Mouse (Mus musculus) intestine, embryonic 14.5 days (tissue): ENCODE results near the gene Gm47995. TPM values are rescaled to one million over a fixed set of nuclear protein-coding genes. Genes with fewer than 3 reads are reported as not detected.
"Not testable (repeated sequence)": the region's sequence is repeated elsewhere in the genome, so short reads cannot be mapped to it uniquely, and the experiment has no call there.

Source experiments
- ATAC-seq: fragments of 200-750 bp; cut with Nextera tagmentation; replicated peaks from 2 replicates; pipeline ENCODE4 v1.8.0; 2017; ENCODE audit warnings: low read depth, moderate number of reproducible peaks, moderate TSS enrichment, moderate library complexity; ENCODE audit not compliant: low FRiP score, low TSS enrichment
- DNase-seq: peaks from one replicate; pipeline ENCODE4 v3.0.0-alpha.2; 2018; ENCODE audit warnings: low spot score
- H3K27ac ChIP-seq: fragments of 300-500 bp; sonication (generic); 2 replicates; pipeline ENCODE4 v1.5.1; 2014; ENCODE audit warnings: low read depth, mild to moderate bottlenecking, control low read depth
- H3K27me3 ChIP-seq: fragments of 300-500 bp; sonication (generic); replicated peaks from 2 replicates; pipeline ENCODE4 v1.6.1; 2014; ENCODE audit warnings: low read length, control low read depth; ENCODE audit not compliant: control insufficient read depth, insufficient read depth
- H3K36me3 ChIP-seq: fragments of 300-500 bp; sonication (generic); 2 replicates; pipeline ENCODE4 v1.6.1; 2014; ENCODE audit warnings: low read length, control low read depth; ENCODE audit not compliant: control insufficient read depth, insufficient read depth
- H3K4me1 ChIP-seq: fragments of 300-500 bp; sonication (generic); replicated peaks from 2 replicates; pipeline ENCODE4 v1.6.1; 2014; ENCODE audit warnings: low read length, control low read depth, mixed read lengths; ENCODE audit not compliant: control insufficient read depth, insufficient read depth
- H3K4me2 ChIP-seq: fragments of 300-500 bp; sonication (generic); 2 replicates; pipeline ENCODE4 v1.6.1; 2014; ENCODE audit warnings: low read length
- H3K4me3 ChIP-seq: fragments of 300-500 bp; sonication (generic); 2 replicates; pipeline ENCODE4 v1.5.1; 2014; ENCODE audit warnings: low read depth, low read length, control low read depth, mixed read lengths
- H3K9ac ChIP-seq: fragments of 300-500 bp; sonication (generic); 2 replicates; pipeline ENCODE4 v1.6.1; 2014; ENCODE audit warnings: mild to moderate bottlenecking, low read length
- H3K9me3 ChIP-seq: fragments of 300-500 bp; sonication (generic); 2 replicates; pipeline ENCODE4 v1.6.1; 2016; ENCODE audit warnings: low read length, control low read depth; ENCODE audit not compliant: control insufficient read depth
- WGBS: fragments of 180-500 bp; shearing (Covaris S2); extraction: QIAGEN DNeasy Blood & Tissue Kit; methylation state at CpG from one replicate; pipeline ENCODE4 v1.1.7; 2014; 5-methylcytosine and 5-hydroxymethylcytosine counted together
- polyA plus RNA-seq: library from polyadenylated mRNA; unstranded; fragments of >200 nt; fragmentation: Nextera tagmentation; extraction: Ambion mirVana; gene quantifications from 2 replicates; pipeline ENCODE4 v1.2.1, GENCODE M21; 2014

The Gm47995 gene
- polyA plus RNA-seq: 0.23 TPM in 1 of 2 replicates, not detected in the other

- 58% methylated on average over 2 of the region's 4 CpGs for WGBS
Measured at GRCm38 (mm10) chr1:151198120-151198519, at the start of gene Gm47995. TSS of gene Gm47995 (plus strand) at chr1:151198448.

DNA sequence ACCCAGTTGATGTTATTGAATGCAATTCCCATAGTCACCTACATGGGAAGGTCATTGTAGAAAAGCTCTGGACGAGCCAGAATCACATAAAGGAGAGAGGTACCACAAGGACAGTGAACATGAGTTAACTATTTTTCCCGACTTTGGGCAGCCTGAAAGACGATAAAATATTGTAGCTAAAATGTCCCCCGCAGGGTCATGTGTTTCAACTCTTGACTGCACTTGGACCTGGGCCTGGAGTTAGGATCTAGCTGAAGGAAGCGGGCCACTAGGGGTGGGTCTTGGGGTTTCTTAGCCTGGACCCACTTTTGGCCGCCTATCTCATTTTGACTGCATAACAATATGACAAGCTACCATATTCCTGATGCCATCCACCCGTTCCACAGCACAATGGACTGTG, 48.0 kb upstream of the Gm47995 start:
- Histone ChIP-seq H3K9ac (no peak overlapping the region), H3K9me3 (no peaks in the 10 kb centered on the region), H3K4me3 (no peak overlapping the region), H3K27me3 (no peaks in the 10 kb centered on the region), H3K4me2 (no peak overlapping the region), H3K27ac (no peak overlapping the region), H3K4me1 (no peaks in the 10 kb centered on the region), H3K36me3 (no peaks in the 10 kb centered on the region)
- ATAC-seq: no peak
- no peak for DNase-seq
- WGBS: 94% methylated on average over 7 of the region's 7 CpGs

More at GRCm38 (mm10) chr1:151198120-151198519, at the start of gene Gm47995:
- H3K4me3 ChIP-seq, H3K4me1 ChIP-seq, H3K27ac ChIP-seq, H3K9ac ChIP-seq, H3K36me3 ChIP-seq, H3K9me3 ChIP-seq, H3K27me3 ChIP-seq, ATAC-seq, H3K4me2 ChIP-seq, DNase-seq: not testable (repeated sequence)

- H3K9ac ChIP-seq: no peak overlapping the region
- H3K27ac ChIP-seq: no peak overlapping the region
- ATAC-seq (no peak), DNase-seq (no peak)
- H3K4me3 ChIP-seq: no peak overlapping the region
- H3K36me3 ChIP-seq: no peaks in the 10 kb centered on the region
- no peaks in the 10 kb centered on the region for H3K4me1 ChIP-seq
- H3K27me3 ChIP-seq: no peaks in the 10 kb centered on the region
- H3K9me3 ChIP-seq: no peaks in the 10 kb centered on the region
- no peak overlapping the region for H3K4me2 ChIP-seq
- WGBS: 70% methylated on average over 2 of the region's 2 CpGs
Measured at GRCm38 (mm10) chr1:151151089-151151488, 47.2 kb upstream of the Gm47995 start.

- Histone ChIP-seq H3K36me3 (no peaks in the 10 kb centered on the region), H3K4me1 (no peaks in the 10 kb centered on the region), H3K27ac (no peak overlapping the region), H3K9ac (no peak overlapping the region), H3K4me3 (no peak overlapping the region), H3K9me3 (no peaks in the 10 kb centered on the region), H3K27me3 (no peaks in the 10 kb centered on the region), H3K4me2 (no peak overlapping the region)
- ATAC-seq: no peak
- 73% methylated on average over 6 of the region's 6 CpGs for WGBS
- DNase-seq: no peak
Measured at GRCm38 (mm10) chr1:151153056-151153652, 45.1 kb upstream of the Gm47995 start.

DNA sequence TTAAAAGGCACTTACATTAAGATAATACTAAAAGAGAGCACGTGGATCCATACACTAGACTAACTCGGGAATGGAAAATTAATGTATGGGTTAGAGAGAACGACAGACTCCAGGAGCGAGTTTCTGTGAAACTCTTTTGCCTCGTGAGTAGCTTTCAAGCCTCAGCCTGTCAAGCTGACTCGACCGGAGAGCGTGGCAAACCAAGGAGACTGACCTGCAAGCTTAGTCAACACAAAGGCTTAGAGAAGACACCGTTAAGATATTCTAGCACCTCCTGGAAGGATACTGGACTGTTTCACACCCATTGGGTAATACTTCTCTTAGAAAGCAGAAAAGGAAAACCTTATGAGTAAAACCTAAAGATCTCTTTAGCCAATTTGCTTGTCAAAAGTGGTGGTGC, 44.1 kb upstream of the Gm47995 start:
- ATAC-seq, DNase-seq, H3K27me3 ChIP-seq, H3K4me1 ChIP-seq, H3K27ac ChIP-seq, H3K9me3 ChIP-seq, H3K4me2 ChIP-seq, H3K36me3 ChIP-seq, H3K4me3 ChIP-seq, H3K9ac ChIP-seq: not testable (repeated sequence)
- 93% methylated on average over 9 of the region's 9 CpGs for WGBS

DNA sequence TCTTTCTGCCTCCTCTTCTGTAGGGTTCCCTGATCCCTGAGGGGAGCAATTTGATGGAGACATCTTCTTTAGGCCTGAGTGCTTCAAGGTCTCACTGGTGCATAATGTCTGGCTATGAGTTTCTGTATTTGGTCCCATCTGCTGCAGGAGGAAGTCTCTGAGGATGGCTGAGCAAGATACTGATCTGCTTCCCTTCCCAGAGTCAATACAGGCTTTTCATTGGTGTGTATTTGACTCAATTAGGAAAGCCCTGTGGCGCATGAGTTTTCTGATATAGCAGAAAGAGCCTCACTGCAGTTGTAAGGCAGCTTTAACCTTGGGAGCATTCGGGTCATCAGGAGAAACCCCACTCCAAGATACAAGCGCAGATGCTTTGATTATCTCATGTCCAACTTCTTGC, 42.1 kb upstream of the Gm47995 start:
- WGBS: 89% methylated on average over 3 of the region's 3 CpGs
- H3K9me3 ChIP-seq: no peaks in the 10 kb centered on the region
- DNase-seq (no peak), ATAC-seq (no peak)
- H3K36me3 ChIP-seq: no peaks in the 10 kb centered on the region
- no peaks in the 10 kb centered on the region for H3K4me1 ChIP-seq
- H3K27ac ChIP-seq: no peak overlapping the region
- H3K9ac ChIP-seq: no peak overlapping the region
- no peaks in the 10 kb centered on the region for H3K27me3 ChIP-seq
- H3K4me2 ChIP-seq: no peak overlapping the region
- H3K4me3 ChIP-seq: no peak overlapping the region

DNA sequence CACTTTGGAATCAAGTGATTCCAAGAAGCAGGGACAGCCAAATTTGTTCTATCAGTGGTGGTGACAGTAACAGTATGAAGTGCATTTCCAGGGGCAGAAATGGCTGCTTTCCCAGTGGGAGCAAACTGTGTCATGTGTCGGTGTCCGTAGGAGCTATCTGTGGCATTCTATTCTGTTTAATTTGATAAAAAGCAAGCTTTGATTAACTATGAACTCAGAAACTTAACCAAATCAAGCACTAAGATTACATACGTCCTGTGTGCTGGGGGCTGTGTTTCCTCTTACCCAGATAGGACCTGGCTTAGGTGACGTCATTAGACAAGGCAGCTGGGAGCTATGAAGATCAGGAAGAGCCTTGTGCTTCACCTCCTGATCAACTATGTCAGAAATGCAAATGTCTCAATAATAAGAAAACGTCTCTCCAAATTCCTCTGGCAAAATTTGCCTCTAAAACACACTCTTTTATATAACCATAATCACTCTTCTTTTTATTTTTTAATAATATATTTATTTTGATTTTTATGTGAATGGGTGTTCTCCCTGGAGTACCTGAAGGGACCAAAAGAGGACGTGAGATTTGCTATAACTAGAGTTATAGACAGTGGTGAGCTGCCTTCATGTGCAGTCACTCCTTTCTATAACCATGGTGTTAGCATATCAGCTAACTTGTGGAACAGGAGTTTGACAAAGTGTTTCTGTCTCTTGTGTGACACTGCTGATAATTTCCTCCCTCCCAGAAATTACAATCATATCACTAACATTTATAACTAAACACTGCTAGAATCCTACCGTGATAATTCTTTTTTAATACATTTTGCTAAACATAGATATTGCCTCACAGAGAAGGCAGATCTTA, 41.2 kb upstream of the Gm47995 start:
- no peak overlapping the region for H3K4me2 ChIP-seq
- ATAC-seq (no peak), DNase-seq (no peak)
- no peaks in the 10 kb centered on the region for H3K36me3 ChIP-seq
- H3K4me3 ChIP-seq: no peak overlapping the region
- H3K27ac ChIP-seq: no peak overlapping the region
- H3K4me1 ChIP-seq: no peaks in the 10 kb centered on the region
- H3K9ac ChIP-seq: no peak overlapping the region
- no peaks in the 10 kb centered on the region for H3K9me3 ChIP-seq
- 70% methylated on average over 7 of the region's 7 CpGs for WGBS
- H3K27me3 ChIP-seq: no peaks in the 10 kb centered on the region

- Histone ChIP-seq H3K27me3 (no peaks in the 10 kb centered on the region), H3K36me3 (no peaks in the 10 kb centered on the region), H3K4me1 (no peaks in the 10 kb centered on the region), H3K9me3 (no peaks in the 10 kb centered on the region), H3K4me2 (no peak overlapping the region), H3K27ac (no peak overlapping the region), H3K9ac (no peak overlapping the region), H3K4me3 (no peak overlapping the region)
- whole genome bisulfite sequencing: 77% methylated on average over 9 of the region's 9 CpGs
- DNase-seq: no peak
- ATAC-seq: no peak
Measured at GRCm38 (mm10) chr1:151157963-151158856, 40.0 kb upstream of the Gm47995 start.
